Mouse (Mus musculus) liver, embryonic 14.5 days (tissue): ENCODE results near the gene Adipor2. TPM values are rescaled to one million over a fixed set of nuclear protein-coding genes. Genes with fewer than 3 reads are reported as not detected.

ENCODE experiments used
- ATAC-seq: fragments of 200-750 bp; cut with Nextera tagmentation; 2 replicates; pipeline ENCODE4 v1.8.0; 2017; ENCODE audit warnings: moderate number of reproducible peaks, mild to moderate bottlenecking, moderate library complexity; ENCODE audit not compliant: insufficient read depth
- DNase-seq, 3 experiments: peaks; one replicate each; pipeline ENCODE4 v3.0.0-alpha.2; 2012 to 2013; ENCODE audit warnings: low read depth in 3 of 3, low spot score in 3 of 3
- H3K27ac ChIP-seq: fragments of 300-500 bp; sonication (generic); 2 replicates; pipeline ENCODE4 v1.5.1; 2014; ENCODE audit warnings: moderate library complexity, mild to moderate bottlenecking, control low read depth, inconsistent platforms
- H3K27me3 ChIP-seq: fragments of 300-500 bp; sonication (generic); 2 replicates; pipeline ENCODE4 v1.6.1; 2014; ENCODE audit warnings: mild to moderate bottlenecking, low read length, moderate library complexity; ENCODE audit not compliant: control insufficient read depth, insufficient read depth
- H3K36me3 ChIP-seq: fragments of 300-500 bp; sonication (generic); replicated peaks from 2 replicates; pipeline ENCODE4 v1.6.1; 2014; ENCODE audit warnings: low read depth; ENCODE audit not compliant: control insufficient read depth, insufficient read depth
- H3K4me1 ChIP-seq, 2 experiments: fragments of 200-500 bp in 1 of 2; fragments of 300-500 bp in 1 of 2; sonication (generic) in 1 of 2; replicated peaks; 2 replicates each; pipeline ENCODE4 v1.6.1; 2012 to 2014; ENCODE audit warnings: antibody characterized with exemption in 1 of 2, inconsistent platforms in 1 of 2, low read length in 1 of 2; ENCODE audit not compliant: control insufficient read depth in 2 of 2, insufficient read depth in 2 of 2
- H3K4me2 ChIP-seq: fragments of 300-500 bp; sonication (generic); 2 replicates; pipeline ENCODE4 v1.6.1; 2014; ENCODE audit warnings: low read depth, mild to moderate bottlenecking, control low read depth, moderate library complexity
- H3K4me3 ChIP-seq, 2 experiments: fragments of 200-500 bp in 1 of 2; fragments of 300-500 bp in 1 of 2; sonication (generic) in 1 of 2; 2 replicates each; pipeline ENCODE4 v1.5.1; 2012 to 2014; ENCODE audit warnings: low read depth in 2 of 2, low read length in 2 of 2, mild to moderate bottlenecking in 2 of 2, control low read depth in 1 of 2, inconsistent platforms in 1 of 2, moderate library complexity in 1 of 2; ENCODE audit not compliant: insufficient read depth in 1 of 2
- H3K9ac ChIP-seq: fragments of 300-500 bp; sonication (generic); replicated peaks from 2 replicates; pipeline ENCODE4 v1.6.1; 2014; ENCODE audit warnings: mild to moderate bottlenecking, control low read depth, moderate library complexity
- H3K9me3 ChIP-seq: fragments of 300-500 bp; sonication (generic); 2 replicates; pipeline ENCODE4 v1.6.1; 2016; ENCODE audit warnings: low read length, mixed read lengths; ENCODE audit not compliant: control insufficient read depth
- CTCF ChIP-seq: IDR thresholded peaks from 2 replicates; pipeline ENCODE4 v1.5.1; 2016; ENCODE audit warnings: antibody characterized with exemption, low read depth, control low read depth
- EP300 ChIP-seq: IDR thresholded peaks from 2 replicates; pipeline ENCODE4 v1.6.1; 2016; ENCODE audit warnings: antibody characterized with exemption, low read depth
- WGBS: fragments of 180-500 bp; shearing (Covaris S2); extraction: QIAGEN DNeasy Blood & Tissue Kit; methylation state at CpG from one replicate; pipeline ENCODE4 v1.1.7; 2014; ENCODE audit not compliant: insufficient replicate concordance; 5-methylcytosine and 5-hydroxymethylcytosine counted together
- polyA plus RNA-seq, 2 experiments: library from polyadenylated mRNA; depleted of rRNA in 1 of 2; stranded (reverse) in 1 of 2; unstranded in 1 of 2; fragments of >200 nt; fragmentation: Nextera tagmentation in 1 of 2; extraction: Ambion mirVana in 1 of 2; gene quantifications; 2 replicates each; pipeline versions ENCODE4 v1.2.1 to v1.2.3; 2012 to 2014

The Adipor2 gene
- polyA plus RNA-seq, 2 experiments: 17.7 to 18.4 TPM

GRCm38 (mm10) chr6:119329936-119330335 is 87.6 kb downstream of the Adipor2 start:
- 11% methylated on average over 6 of the region's 6 CpGs for WGBS
- ATAC-seq: no peak
- Histone ChIP-seq H3K27me3 (peaks cover 26% of the 10 kb centered on the region), H3K9ac (no peak overlapping the region), H3K36me3 (no peaks in the 10 kb centered on the region), H3K4me1 (no peaks in the 10 kb centered on the region), H3K4me2 (no peak overlapping the region), H3K9me3 (no peaks in the 10 kb centered on the region), H3K4me3 (no peak overlapping the region), H3K27ac (no peak overlapping the region)
- no peak for DNase-seq
- no peak for TF ChIP-seq EP300
- TF ChIP-seq CTCF: no peak

- no peak for ATAC-seq
- Histone ChIP-seq H3K27me3 (peaks cover 26% of the 10 kb centered on the region), H3K4me3 (no peak overlapping the region), H3K9ac (no peak overlapping the region), H3K9me3 (no peaks in the 10 kb centered on the region), H3K27ac (no peak overlapping the region), H3K4me1 (no peaks in the 10 kb centered on the region), H3K36me3 (no peaks in the 10 kb centered on the region), H3K4me2 (no peak overlapping the region)
- WGBS: 8% methylated on average over 8 of the region's 8 CpGs
- no peak for DNase-seq
- no peak for TF ChIP-seq CTCF
- TF ChIP-seq EP300: no peak
These were observed 88.2 kb downstream of the Adipor2 start for GRCm38 (mm10) chr6:119329215-119329714.

GRCm38 (mm10) chr6:119328521-119329115 is 88.9 kb downstream of the Adipor2 start:
- no peaks in the 10 kb centered on the region for H3K4me1 ChIP-seq
- no peak overlapping the region for H3K27ac ChIP-seq
- H3K9me3 ChIP-seq: no peaks in the 10 kb centered on the region
- H3K9ac ChIP-seq: no peak overlapping the region
- H3K4me2 ChIP-seq: no peak overlapping the region
- no peak overlapping the region for H3K4me3 ChIP-seq
- H3K27me3 ChIP-seq: peaks cover 26% of the 10 kb centered on the region
- TF ChIP-seq EP300 (no peak), CTCF (no peak)
- 8% methylated on average over 11 of the region's 11 CpGs for whole genome bisulfite sequencing
- DNase-seq (no peak), ATAC-seq (no peak)
- no peaks in the 10 kb centered on the region for H3K36me3 ChIP-seq

- H3K9ac ChIP-seq: no peak overlapping the region
- DNase-seq (no peak), ATAC-seq (no peak)
- H3K4me2 ChIP-seq: no peak overlapping the region
- peaks cover 25% of the 10 kb centered on the region for H3K27me3 ChIP-seq
- no peak overlapping the region for H3K4me3 ChIP-seq
- TF ChIP-seq EP300 (no peak), CTCF (no peak)
- WGBS: 34% methylated on average over 7 of the region's 7 CpGs
- H3K4me1 ChIP-seq: no peaks in the 10 kb centered on the region
- H3K36me3 ChIP-seq: no peaks in the 10 kb centered on the region
- H3K9me3 ChIP-seq: no peaks in the 10 kb centered on the region
- H3K27ac ChIP-seq: no peak overlapping the region
These were observed 91.0 kb downstream of the Adipor2 start for GRCm38 (mm10) chr6:119326541-119326940.

GRCm38 (mm10) chr6:119325978-119326377 is 91.5 kb downstream of the Adipor2 start:
- no peaks in the 10 kb centered on the region for H3K9me3 ChIP-seq
- ATAC-seq (no peak), DNase-seq (no peak)
- H3K4me2 ChIP-seq: no peak overlapping the region
- TF ChIP-seq CTCF (no peak), EP300 (no peak)
- H3K27ac ChIP-seq: no peak overlapping the region
- H3K27me3 ChIP-seq: peaks cover 19% of the 10 kb centered on the region
- H3K4me3 ChIP-seq: no peak overlapping the region
- H3K9ac ChIP-seq: no peak overlapping the region
- H3K36me3 ChIP-seq: no peaks in the 10 kb centered on the region
- H3K4me1 ChIP-seq: no peaks in the 10 kb centered on the region
- 59% methylated on average over 6 of the region's 6 CpGs for WGBS
